Mouse (Mus musculus) left cerebral cortex, postnatal 14 days (tissue): ENCODE data around the gene Bdkrb2. TPM values are rescaled to one million over a fixed set of nuclear protein-coding genes. Genes with fewer than 3 reads are reported as not detected.
A peak's percentile ranks its signal among the peaks of the same experiment; 100 is the strongest.

Experiments used
- DNase-seq, 2 experiments: peaks; one replicate each; pipeline ENCODE4 v3.0.0; 2021 to 2022; ENCODE audit warnings: low spot score in 2 of 2, mixed read lengths in 1 of 2
- intact Hi-C: fragments of 180-260 bp; cut with DNase I; formaldehyde crosslinking; loops from one replicate; pipeline ENCODE4 v1.15.1; 2025
- total RNA-seq, 2 experiments: library from RNA; stranded (reverse); gene quantifications; 2 replicates each; pipeline ENCODE4 v1.2.3; 2021

Gene Bdkrb2
- total RNA-seq, 2 experiments from 2014 or later = 0.19 to 0.64 TPM

DNA sequence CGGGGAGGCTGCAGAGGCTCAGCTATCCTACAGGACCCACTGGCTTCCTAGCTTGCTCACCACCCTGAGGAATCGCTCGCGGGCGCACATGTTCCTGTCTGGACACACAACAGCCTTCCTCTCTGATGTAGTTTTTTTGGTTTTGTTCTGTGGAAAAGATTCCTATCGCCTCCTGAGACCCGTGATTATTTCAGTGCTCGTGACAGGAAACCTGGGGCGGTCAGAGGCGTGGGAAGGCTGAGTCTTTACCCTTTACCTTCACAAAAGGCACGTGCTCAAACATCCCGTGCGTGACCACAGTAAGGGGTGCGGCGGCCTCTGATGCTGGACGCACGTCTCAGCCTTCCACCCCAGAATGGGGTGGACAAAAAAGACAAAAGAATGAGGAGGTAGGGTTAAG is 17.5 kb downstream of the Bdkrb2 start:
- intact Hi-C loops = no loop called here
- DNase-seq = no peak

GRCm38 (mm10) chr12:105582486-105582885 is 19.5 kb downstream of the Bdkrb2 start:
- intact Hi-C loops = no loop called here
- DNase-seq = no peak

- DNase-seq = no peak
- intact Hi-C loops = no loop called here
Measured at GRCm38 (mm10) chr12:105583484-105583883, 20.5 kb downstream of the Bdkrb2 start.

DNA sequence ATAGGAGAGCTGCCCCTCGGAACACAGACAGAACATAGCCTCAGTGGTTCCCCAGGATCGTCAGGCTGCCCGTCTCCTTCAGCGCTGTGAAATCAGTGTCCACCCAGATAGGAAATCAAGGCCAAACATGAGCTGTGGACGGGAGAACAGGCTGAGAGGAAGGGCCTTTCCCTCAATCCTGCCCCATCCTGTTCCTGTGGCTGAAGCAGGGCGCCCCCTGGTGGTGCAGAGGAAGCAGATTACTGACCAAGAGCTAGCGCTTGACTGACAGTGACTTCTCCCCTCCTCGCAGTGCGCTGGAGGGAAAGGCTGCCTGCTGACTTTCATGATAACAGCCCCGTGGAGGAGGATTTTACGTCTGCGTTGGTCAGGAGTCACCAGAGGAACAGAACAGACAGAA is 21.8 kb downstream of the Bdkrb2 start:
- intact Hi-C loops = loop anchor here (1.0 kb wide), 1 partner anchor 87 kb away; no protein-coding TSS in a partner anchor
- DNase-seq = peak; percentile 63 to 73

GRCm38 (mm10) chr12:105587526-105587925 is 24.5 kb downstream of the Bdkrb2 start:
- intact Hi-C loops = no loop called here
- DNase-seq = no peak

DNA sequence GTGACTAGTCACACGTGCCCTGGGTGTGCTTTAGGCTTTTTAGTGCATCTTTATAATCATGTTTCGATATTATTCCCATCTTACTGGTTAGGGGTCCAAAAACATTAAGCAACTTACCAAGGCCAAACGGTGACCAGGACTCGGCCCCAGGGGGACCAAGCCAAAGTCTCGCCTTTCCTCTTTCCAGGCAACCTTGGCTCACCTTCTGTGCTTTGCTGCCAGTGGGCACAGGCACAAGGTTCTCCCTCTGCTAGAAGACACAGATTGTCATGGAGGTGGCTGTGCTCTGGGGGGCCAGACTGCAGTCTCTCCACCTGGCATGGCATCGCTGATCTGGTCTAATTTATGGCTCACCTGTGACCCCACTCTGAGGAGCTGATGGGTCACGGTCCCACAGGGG is 27.8 kb downstream of the Bdkrb2 start:
- intact Hi-C loops = loop anchor here (10.0 kb wide), 1 partner anchor 536 kb away; no protein-coding TSS in a partner anchor
- DNase-seq = no peak

DNA sequence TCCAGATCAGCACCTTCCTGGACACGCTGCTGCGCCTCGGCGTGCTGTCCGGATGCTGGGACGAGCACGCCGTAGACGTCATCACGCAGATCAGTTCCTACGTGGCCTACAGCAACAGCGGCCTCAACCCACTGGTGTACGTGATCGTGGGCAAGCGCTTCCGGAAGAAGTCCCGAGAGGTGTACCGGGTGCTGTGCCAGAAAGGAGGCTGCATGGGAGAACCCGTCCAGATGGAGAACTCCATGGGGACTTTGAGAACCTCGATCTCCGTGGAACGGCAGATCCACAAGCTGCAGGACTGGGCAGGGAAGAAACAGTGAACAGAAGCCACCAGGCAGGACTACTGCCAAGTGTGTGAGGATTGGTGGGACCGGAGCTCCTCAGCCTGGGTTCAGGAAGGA is 29.3 kb downstream of the Bdkrb2 start:
- intact Hi-C loops = loop anchor here (10.0 kb wide), 1 partner anchor 538 kb away; no protein-coding TSS in a partner anchor
- DNase-seq = no peak

DNA sequence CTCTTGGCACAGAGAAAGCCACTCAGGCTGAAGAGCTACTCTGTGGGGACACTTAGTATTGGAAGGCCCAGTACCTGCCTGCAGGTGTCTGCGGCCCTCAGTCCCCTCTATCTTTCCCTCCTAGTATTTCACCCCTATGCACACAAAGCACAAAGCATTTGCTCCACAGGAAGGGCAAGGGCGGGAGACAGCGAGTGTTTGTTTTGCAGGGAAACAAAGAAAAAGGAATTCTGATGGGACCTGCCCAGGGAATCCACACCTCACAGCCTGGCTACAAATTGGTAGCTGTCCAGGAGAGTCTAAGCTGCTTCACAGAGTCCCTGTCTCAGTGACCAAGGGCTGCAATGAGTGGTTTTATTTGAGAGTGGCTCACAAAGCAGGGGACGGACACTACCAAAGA is 30.4 kb downstream of the Bdkrb2 start:
- DNase-seq = no peak
- intact Hi-C loops = loop anchor here (10.0 kb wide), 1 partner anchor 539 kb away; no protein-coding TSS in a partner anchor

GRCm38 (mm10) chr12:105597135-105597534 is 34.1 kb downstream of the Bdkrb2 start:
- intact Hi-C loops = loop anchor here (10.0 kb wide), 1 partner anchor 542 kb away; no protein-coding TSS in a partner anchor
- no peak for DNase-seq

- intact Hi-C loops = loop anchor here (10.0 kb wide), 1 partner anchor 544 kb away; no protein-coding TSS in a partner anchor
Measured at GRCm38 (mm10) chr12:105598503-105598902, 35.5 kb downstream of the Bdkrb2 start.

DNA sequence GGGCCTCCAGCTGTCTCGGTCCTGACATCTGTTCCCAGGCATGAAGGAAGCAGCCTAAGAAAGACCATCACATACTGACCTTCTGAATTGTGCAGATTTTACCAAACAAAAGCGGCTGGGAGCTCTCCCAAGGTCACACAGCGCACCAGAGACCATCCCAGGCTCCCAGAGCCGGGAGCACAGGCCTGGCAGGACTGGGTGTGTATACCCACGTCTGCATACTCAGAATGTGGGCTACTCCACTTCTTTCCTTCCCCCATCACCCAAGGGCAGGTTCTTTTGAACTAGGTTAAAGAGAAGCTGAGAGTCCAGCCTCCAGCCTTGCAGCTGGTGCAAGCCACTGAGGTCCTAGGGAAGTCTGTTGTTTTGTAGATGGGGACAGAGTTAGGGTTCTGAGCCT is 36.1 kb downstream of the Bdkrb2 start:
- no peak for DNase-seq
- intact Hi-C loops = loop anchor here (10.0 kb wide), 1 partner anchor 544 kb away; no protein-coding TSS in a partner anchor

More at GRCm38 (mm10) chr12:105598503-105598902, 35.5 kb downstream of the Bdkrb2 start:
- no peak for DNase-seq

GRCm38 (mm10) chr12:105601586-105601985 is 38.6 kb downstream of the Bdkrb2 start:
- DNase-seq = no peak
- intact Hi-C loops = no loop called here

GRCm38 (mm10) chr12:105602581-105603210 is 39.7 kb downstream of the Bdkrb2 start, which contains the start of gene Bdkrb1:
TSS of gene Bdkrb1 (plus strand) at chr12:105603085.
- intact Hi-C loops = no loop called here
- DNase-seq = no peak

- intact Hi-C loops = no loop called here
- DNase-seq = no peak
Measured at GRCm38 (mm10) chr12:105603904-105604303, 40.9 kb downstream of the Bdkrb2 start.

DNA sequence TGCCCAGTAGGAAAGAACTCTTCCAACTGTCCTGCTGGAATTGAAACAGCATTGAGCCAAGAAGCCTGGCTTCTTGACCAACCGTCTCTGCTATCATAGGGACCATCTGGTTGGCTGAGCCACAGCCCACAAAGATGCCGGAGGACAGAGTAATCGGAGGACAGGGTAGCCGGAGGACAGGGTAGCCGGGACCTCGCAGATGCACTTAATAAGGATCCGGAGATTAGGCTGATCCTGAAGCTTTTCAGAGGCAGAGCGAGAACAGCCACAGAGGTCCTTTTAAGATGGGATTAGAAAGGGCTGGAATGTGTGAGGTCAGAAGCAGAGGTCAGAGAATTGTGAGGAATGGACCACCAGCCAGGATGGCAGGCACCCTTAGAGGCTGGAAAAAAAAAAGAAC is 42.2 kb downstream of the Bdkrb2 start:
- DNase-seq = no peak
- intact Hi-C loops = no loop called here

GRCm38 (mm10) chr12:105606881-105607280 is 43.9 kb downstream of the Bdkrb2 start:
- DNase-seq = no peak
- intact Hi-C loops = no loop called here

GRCm38 (mm10) chr12:105611045-105611444 is 48.0 kb downstream of the Bdkrb2 start:
- intact Hi-C loops = loop anchor here (5.0 kb wide), 1 partner anchor 179 kb away; no protein-coding TSS in a partner anchor
- DNase-seq = no peak

DNA sequence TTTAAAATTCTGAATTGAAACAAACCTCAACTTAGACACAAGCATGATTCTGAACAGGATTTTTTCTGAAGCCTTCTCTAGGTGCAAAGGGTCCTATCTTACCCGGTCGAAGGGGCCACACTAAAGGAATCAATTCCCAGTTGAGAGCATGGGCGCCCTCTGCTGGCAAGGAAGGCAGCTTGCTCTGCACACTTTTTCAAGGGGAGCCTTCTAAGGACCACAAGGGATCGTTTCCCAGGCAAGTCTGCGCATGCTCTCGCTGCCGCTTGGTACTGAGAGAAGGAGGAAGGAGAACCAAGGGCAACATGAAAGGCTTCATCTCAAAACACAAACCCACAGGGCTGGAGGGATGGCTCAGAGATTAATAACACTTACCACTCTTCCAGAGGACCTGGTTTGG is 48.7 kb downstream of the Bdkrb2 start:
- intact Hi-C loops = loop anchor here (2.0 to 5.0 kb wide), 2 partner anchors 113 to 179 kb away; no protein-coding TSS in a partner anchor
- DNase-seq = peak; percentile 63 to 77

DNA sequence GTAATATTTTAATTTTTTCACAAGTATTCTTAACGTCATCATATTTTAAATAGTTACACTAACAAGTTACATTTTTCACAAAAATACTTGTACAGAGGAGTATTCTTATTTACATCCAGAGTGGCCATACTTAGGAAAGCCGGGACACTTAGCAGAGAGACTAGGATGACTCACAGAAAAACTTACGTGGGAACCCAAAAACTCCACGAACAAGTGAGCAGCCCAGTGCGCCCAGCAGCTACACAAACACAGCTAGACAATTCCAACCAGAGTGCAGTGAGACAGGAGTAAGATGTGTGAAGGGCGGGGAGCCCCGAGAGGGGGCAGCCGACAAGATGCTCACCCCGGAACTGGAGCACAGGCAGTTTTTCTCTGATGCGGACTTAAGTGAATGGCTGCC is 50.5 kb downstream of the Bdkrb2 start:
- intact Hi-C loops = loop anchor here (2.0 to 5.0 kb wide), 2 partner anchors 115 to 181 kb away; no protein-coding TSS in a partner anchor
- no peak for DNase-seq

DNA sequence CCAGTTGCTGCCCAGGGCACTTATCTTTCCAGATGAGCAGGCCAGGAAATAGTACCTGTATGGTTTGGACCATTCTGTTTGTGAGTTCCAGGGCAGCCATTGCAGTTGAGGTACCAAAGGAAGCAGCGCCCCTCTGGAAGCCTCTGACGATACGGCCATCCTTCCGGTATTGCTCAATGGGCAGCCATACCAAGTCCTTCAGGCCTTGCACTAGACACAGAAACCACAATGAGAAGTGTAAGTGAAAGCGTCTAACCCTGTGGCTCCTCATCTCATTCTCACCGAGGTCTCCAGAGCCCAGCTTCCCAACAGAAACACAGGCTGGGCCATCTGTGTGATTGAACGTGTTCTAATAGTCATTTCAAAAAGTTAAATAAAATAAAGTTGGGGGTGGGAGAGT is 59.0 kb downstream of the Bdkrb2 start:
- intact Hi-C loops = no loop called here
- no peak for DNase-seq

DNA sequence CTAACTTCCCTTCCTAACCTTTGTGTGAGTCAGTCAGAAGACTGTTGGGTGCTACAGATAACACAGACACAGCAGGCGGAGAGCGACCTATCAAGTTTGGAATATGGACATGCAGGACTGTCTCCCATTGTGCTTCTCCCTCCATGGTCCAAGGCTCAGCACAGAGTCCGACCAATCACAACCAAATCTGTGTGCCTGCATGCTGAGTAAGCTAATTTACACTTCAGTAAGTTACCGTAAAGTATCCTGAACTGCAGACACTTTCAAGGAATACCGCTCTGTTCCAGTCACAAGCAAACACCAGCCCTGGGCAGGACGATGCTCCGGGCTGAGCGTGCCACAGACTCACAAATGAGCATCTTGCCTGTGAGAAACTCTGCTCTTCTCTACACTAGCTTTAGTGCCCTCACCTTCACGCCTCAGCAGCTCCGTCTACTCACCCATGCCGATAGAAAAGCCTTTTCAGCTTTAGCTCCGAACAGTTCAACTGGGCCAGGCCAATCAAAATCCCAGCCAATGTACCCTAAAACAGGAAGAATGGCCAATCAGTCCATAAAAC is 60.0 kb downstream of the Bdkrb2 start:
- no peak for DNase-seq
- intact Hi-C loops = no loop called here
